Mouse (Mus musculus) heart, adult 18-20 months (tissue): Measurements from ENCODE around the gene Nkx3-2. TPM values are rescaled to one million over a fixed set of nuclear protein-coding genes. Genes with fewer than 3 reads are reported as not detected.

Source experiments
- total RNA-seq, 2 experiments: library from RNA; stranded (reverse); gene quantifications; 2 replicates each; pipeline ENCODE4 v1.2.3; 2021

The Nkx3-2 gene
- total RNA-seq, 2 experiments from 2014 or later, result not detected

Other genes with a start within 250 kb of the Nkx3-2 start
- gene Rab28, start 56.3 kb downstream of the Nkx3-2 start, total RNA-seq, result 100 to 1,000 TPM in 1 of 2 experiments, 10 to 100 TPM in 1; 96.6 to 108 TPM
- 10 to 100 TPM; 16.5 to 18.9 TPM for gene Bod1l, start 79.8 kb upstream of the Nkx3-2 start, total RNA-seq